Mouse (Mus musculus) CH12.LX (cell line): ENCODE measurements around the gene Cfap99. TPM values are rescaled to one million over a fixed set of nuclear protein-coding genes. Genes with fewer than 3 reads are reported as not detected.

Source experiments
- DNase-seq: peaks from one replicate; pipeline ENCODE4 v3.0.0-alpha.2; 2013; ENCODE audit errors: extremely low read depth
- H3K27ac ChIP-seq: 2 replicates; pipeline ENCODE4 v1.5.1; 2012; ENCODE audit warnings: low read depth, mild to moderate bottlenecking, control low read depth, moderate library complexity; ENCODE audit not compliant: insufficient read depth
- H3K27me3 ChIP-seq: replicated peaks from 2 replicates; pipeline ENCODE3; 2012; ENCODE audit warnings: inconsistent platforms
- H3K36me3 ChIP-seq, 2 experiments: replicated peaks in 1 of 2; 2 replicates each; pipeline versions ENCODE3 to v1.6.1; 2012; ENCODE audit warnings: inconsistent platforms in 1 of 2, low read length in 1 of 2, mild to moderate bottlenecking in 1 of 2, mixed read lengths in 1 of 2, moderate library complexity in 1 of 2; ENCODE audit not compliant: control insufficient read depth in 1 of 2, insufficient read depth in 1 of 2
- H3K4me1 ChIP-seq, 2 experiments: 2 replicates each; pipeline ENCODE4 v1.6.1; 2012; ENCODE audit warnings: inconsistent platforms in 1 of 2, moderate library complexity in 1 of 2; ENCODE audit not compliant: insufficient read depth in 2 of 2, control insufficient read depth in 1 of 2
- H3K4me2 ChIP-seq: 2 replicates; pipeline ENCODE4 v1.6.1; 2012; ENCODE audit warnings: low read depth, mild to moderate bottlenecking, control low read depth; ENCODE audit not compliant: poor library complexity, insufficient read depth, severe bottlenecking
- H3K4me3 ChIP-seq, 3 experiments: fragments of 150-350 bp in 1 of 3; sonication (generic) in 1 of 3; replicated peaks in 1 of 3; 2 replicates each; pipeline versions ENCODE3 to v1.5.1; 2011 to 2012; ENCODE audit warnings: low read depth in 2 of 3, low read length in 2 of 3, mild to moderate bottlenecking in 2 of 3, moderate library complexity in 2 of 3, control low read depth in 1 of 3, improper control_type of control experiment in 1 of 3, inconsistent platforms in 1 of 3, mixed read lengths in 1 of 3; ENCODE audit not compliant: poor library complexity in 1 of 3
- H3K79me2 ChIP-seq: replicated peaks from 2 replicates; pipeline ENCODE4 v1.6.1; 2012; ENCODE audit warnings: mild to moderate bottlenecking, moderate library complexity; ENCODE audit not compliant: control insufficient read depth, poor library complexity, insufficient read depth, severe bottlenecking; ENCODE audit errors: extremely low read depth
- H3K9ac ChIP-seq: 2 replicates; pipeline ENCODE4 v1.6.1; 2012; ENCODE audit warnings: low read depth, mild to moderate bottlenecking, control low read depth, moderate library complexity; ENCODE audit not compliant: insufficient read depth
- H3K9me3 ChIP-seq: replicated peaks from 2 replicates; pipeline ENCODE3; 2012; ENCODE audit warnings: low read length, inconsistent platforms, mixed read lengths
- BHLHE40 ChIP-seq: IDR thresholded peaks from 2 replicates; pipeline ENCODE4 v1.6.1; 2011; ENCODE audit warnings: mild to moderate bottlenecking, low read depth, low read length, improper control_type of control experiment
- CHD1 ChIP-seq: IDR thresholded peaks from 2 replicates; pipeline ENCODE4 v1.6.1; 2012; ENCODE audit warnings: low read depth, low read length, improper control_type of control experiment, inconsistent platforms
- CHD2 ChIP-seq: IDR thresholded peaks from 2 replicates; pipeline ENCODE4 v1.6.1; 2011; ENCODE audit warnings: low read length, improper control_type of control experiment
- ELF1 ChIP-seq: IDR thresholded peaks from 2 replicates; pipeline ENCODE4 v1.6.1; 2014; ENCODE audit warnings: low read depth, mild to moderate bottlenecking, inconsistent platforms, low read length, improper control_type of control experiment
- EP300 ChIP-seq: IDR thresholded peaks from 2 replicates; pipeline ENCODE4 v1.6.1; 2011; ENCODE audit warnings: low read length, improper control_type of control experiment
- ETS1 ChIP-seq: conservative IDR thresholded peaks from 2 replicates; pipeline ENCODE4 v1.6.1; 2012; ENCODE audit warnings: low read depth, mild to moderate bottlenecking, inconsistent platforms, low read length, improper control_type of control experiment, moderate library complexity
- GABPA ChIP-seq: IDR thresholded peaks from 2 replicates; pipeline ENCODE4 v1.6.1; 2012; ENCODE audit warnings: low read depth, low read length, improper control_type of control experiment, inconsistent platforms; ENCODE audit not compliant: insufficient replicate concordance
- HCFC1 ChIP-seq: IDR thresholded peaks from 2 replicates; pipeline ENCODE4 v1.6.1; 2012; ENCODE audit warnings: low read depth, mild to moderate bottlenecking, inconsistent platforms, low read length, improper control_type of control experiment
- IRF4 ChIP-seq: IDR thresholded peaks from 2 replicates; pipeline ENCODE4 v1.6.1; 2014; ENCODE audit warnings: low read depth, mild to moderate bottlenecking, inconsistent platforms, low read length, improper control_type of control experiment
- JUN ChIP-seq: IDR thresholded peaks from 2 replicates; pipeline ENCODE4 v1.6.1; 2011; ENCODE audit warnings: low read depth, mild to moderate bottlenecking, low read length, improper control_type of control experiment, moderate library complexity; ENCODE audit not compliant: insufficient read depth
- JUND ChIP-seq: conservative IDR thresholded peaks from 2 replicates; pipeline ENCODE4 v1.6.1; 2011; ENCODE audit warnings: low read depth, low read length, improper control_type of control experiment
- MAFK ChIP-seq: IDR thresholded peaks from 2 replicates; pipeline ENCODE4 v1.6.1; 2011; ENCODE audit warnings: low read length, improper control_type of control experiment; ENCODE audit not compliant: insufficient replicate concordance
- MAZ ChIP-seq: IDR thresholded peaks from 2 replicates; pipeline ENCODE4 v1.6.1; 2012; ENCODE audit warnings: low read depth, mild to moderate bottlenecking, inconsistent platforms, low read length, improper control_type of control experiment, moderate library complexity
- MEF2A ChIP-seq: IDR thresholded peaks from 2 replicates; pipeline ENCODE4 v1.6.1; 2014; ENCODE audit warnings: low read depth, mild to moderate bottlenecking, inconsistent platforms, low read length, improper control_type of control experiment, borderline replicate concordance
- MXI1 ChIP-seq: IDR thresholded peaks from 2 replicates; pipeline ENCODE4 v1.6.1; 2011; ENCODE audit warnings: mild to moderate bottlenecking, low read depth, low read length, improper control_type of control experiment
- MYC ChIP-seq: IDR thresholded peaks from 2 replicates; pipeline ENCODE4 v1.6.1; 2011; ENCODE audit warnings: low read depth, mild to moderate bottlenecking, improper control_type of control experiment, low read length
- NELFE ChIP-seq: IDR thresholded peaks from 2 replicates; pipeline ENCODE4 v1.6.1; 2011; ENCODE audit warnings: low read depth, low read length, improper control_type of control experiment
- NRF1 ChIP-seq: IDR thresholded peaks from 2 replicates; pipeline ENCODE4 v1.6.1; 2014; ENCODE audit warnings: low read depth, mild to moderate bottlenecking, inconsistent platforms, low read length, improper control_type of control experiment, moderate library complexity
- PAX5 ChIP-seq: IDR thresholded peaks from 2 replicates; pipeline ENCODE4 v1.6.1; 2012; ENCODE audit warnings: low read length, inconsistent platforms, mixed read lengths
- POLR2A ChIP-seq: IDR thresholded peaks from 2 replicates; pipeline ENCODE4 v1.6.1; 2011; ENCODE audit warnings: low read depth, mild to moderate bottlenecking, improper control_type of control experiment, low read length
- POLR2AphosphoS2 ChIP-seq: IDR thresholded peaks from 2 replicates; pipeline ENCODE4 v1.6.1; 2011; ENCODE audit warnings: low read depth, low read length, improper control_type of control experiment
- RAD21 ChIP-seq: IDR thresholded peaks from 2 replicates; pipeline ENCODE4 v1.6.1; 2011; ENCODE audit warnings: low read depth, mild to moderate bottlenecking, low read length, improper control_type of control experiment, moderate library complexity
- SIN3A ChIP-seq: IDR thresholded peaks from 2 replicates; pipeline ENCODE4 v1.6.1; 2012; ENCODE audit warnings: low read length, improper control_type of control experiment, inconsistent platforms
- SMC3 ChIP-seq: IDR thresholded peaks from 2 replicates; pipeline ENCODE4 v1.6.1; 2011; ENCODE audit warnings: low read depth, low read length, improper control_type of control experiment
- TBP ChIP-seq: conservative IDR thresholded peaks from 2 replicates; pipeline ENCODE4 v1.6.1; 2011; ENCODE audit warnings: low read depth, low read length, improper control_type of control experiment
- TCF12 ChIP-seq: IDR thresholded peaks from 2 replicates; pipeline ENCODE4 v1.6.1; 2014; ENCODE audit warnings: low read depth, mild to moderate bottlenecking, inconsistent platforms, low read length, improper control_type of control experiment
- UBTF ChIP-seq: IDR thresholded peaks from 2 replicates; pipeline ENCODE4 v1.6.1; 2012; ENCODE audit warnings: low read depth, mild to moderate bottlenecking, inconsistent platforms, low read length, improper control_type of control experiment, moderate library complexity
- USF1 ChIP-seq: IDR thresholded peaks from 2 replicates; pipeline ENCODE4 v1.6.1; 2014; ENCODE audit warnings: low read depth, mild to moderate bottlenecking, inconsistent platforms, low read length, improper control_type of control experiment
- USF2 ChIP-seq: conservative IDR thresholded peaks from 2 replicates; pipeline ENCODE4 v1.6.1; 2011; ENCODE audit warnings: low read depth, low read length, improper control_type of control experiment
- ZC3H11A ChIP-seq: IDR thresholded peaks from 2 replicates; pipeline ENCODE4 v1.6.1; 2012; ENCODE audit warnings: low read depth, mild to moderate bottlenecking, inconsistent platforms, low read length, improper control_type of control experiment
- ZKSCAN1 ChIP-seq: IDR thresholded peaks from 2 replicates; pipeline ENCODE4 v1.6.1; 2012; ENCODE audit warnings: low read depth, inconsistent platforms, low read length, improper control_type of control experiment, borderline replicate concordance
- ZMIZ1 ChIP-seq: IDR thresholded peaks from 2 replicates; pipeline ENCODE4 v1.6.1; 2012; ENCODE audit warnings: low read depth, mild to moderate bottlenecking, inconsistent platforms, low read length, improper control_type of control experiment
- ZNF384 ChIP-seq: IDR thresholded peaks from 2 replicates; pipeline ENCODE4 v1.6.1; 2012; ENCODE audit warnings: low read depth, low read length, improper control_type of control experiment, inconsistent platforms
- dilution Hi-C: fragments of 300-500 bp; cut with MboI; formaldehyde crosslinking; loops from 2 replicates; pipeline ENCODE4 v1.14.3; 2020; ENCODE audit warnings: low sequenced_read_pairs; ENCODE audit not compliant: extremely low pct_unique_long_range_greater_than_20kb, extremely low pct_ligation_motif_present
- in situ Hi-C: fragments of 300-500 bp; cut with MboI; formaldehyde crosslinking; loops from 3 replicates; pipeline ENCODE4 v1.14.3; 2019; ENCODE audit warnings: low sequenced_read_pairs, low pct_ligation_motif_present, low pct_unique_long_range_greater_than_20kb, mixed read lengths
- polyA plus RNA-seq: library from polyadenylated mRNA; unstranded; fragments of >175 nt; gene quantifications from 2 replicates; pipeline ENCODE4 v1.2.1, GENCODE M21; 2012; ENCODE audit warnings: low read depth; ENCODE audit not compliant: insufficient read length
- total RNA-seq, 2 experiments: library from RNA; depleted of rRNA; stranded (reverse); fragments of 300-350 nt in 1 of 2; fragments of >200 nt in 1 of 2; gene quantifications; 2 replicates each; pipeline ENCODE4 v1.2.3; 2012 to 2014

The Cfap99 gene
- total and polyA plus RNA-seq, 3 experiments, result not detected

GRCm38 (mm10) chr5:34336097-34336774 is 47.8 kb downstream of the Cfap99 start, which contains the start of gene Rnf4 (continued):
- TF ChIP-seq ETS1 (no peak), IRF4 (peak; percentile 33; the same call in 1 of the 2 replicates), MEF2A (no peak), SMC3 (no peak), ZKSCAN1 (no peak), GABPA (no peak), POLR2A (peak; percentile 99)

GRCm38 (mm10) chr5:34336775-34337450 is 48.5 kb downstream of the Cfap99 start:
- Histone ChIP-seq H3K79me2 (peaks cover 57% of the 10 kb centered on the region), H3K4me2 (peak overlapping the region; percentile 97), H3K27me3 (no peaks in the 10 kb centered on the region), H3K4me3 (peak overlapping the region; percentile 84 to 97 (median 92)), H3K36me3 (peaks cover 0 to 34% of the 10 kb centered on the region in 2 experiments), H3K27ac (peak overlapping the region; percentile 83), H3K4me1 (peaks cover 4 to 45% of the 10 kb centered on the region in 2 experiments; a peak in 3 of 4 replicates), H3K9ac (peak overlapping the region; percentile 95), H3K9me3 (no peaks in the 10 kb centered on the region)
- DNase-seq, result peak; percentile 54
- dilution Hi-C loops (no loop called here), in situ Hi-C loops (no loop called here)
- TF ChIP-seq CHD2 (peak; percentile 22; the same call in 1 of the 2 replicates), RAD21 (no peak), USF2 (no peak), ZMIZ1 (no peak), SMC3 (no peak), USF1 (no peak), CHD1 (no peak), MAZ (no peak; the same call in 1 of the 2 replicates), EP300 (no peak), HCFC1 (peak; percentile 29; the same call in 1 of the 2 replicates), ZNF384 (no peak; the same call in 1 of the 2 replicates), MYC (peak; percentile 86), SIN3A (peak; percentile 54; the same call in 1 of the 2 replicates), JUND (no peak), ZKSCAN1 (no peak), POLR2A (no peak; the same call in 1 of the 2 replicates), POLR2AphosphoS2 (no peak), ELF1 (peak; percentile 30; the same call in 1 of the 2 replicates), ZC3H11A (no peak), MAFK (no peak), MXI1 (peak; percentile 91), BHLHE40 (no peak), TBP (0 out of 2 replicates have a peak, but pooled peaks have one; percentile 23), NELFE (0 out of 2 replicates have a peak, but pooled peaks have one; percentile 19), ETS1 (no peak), NRF1 (no peak), JUN (no peak), TCF12 (peak; percentile 48; the same call in 1 of the 2 replicates), MEF2A (no peak), PAX5 (no peak), IRF4 (no peak), GABPA (no peak), UBTF (0 out of 2 replicates have a peak, but pooled peaks have one; percentile 50)
